Comparison of ENCODE assay signal across 8 mouse cellular contexts in the genomic region with DNA sequence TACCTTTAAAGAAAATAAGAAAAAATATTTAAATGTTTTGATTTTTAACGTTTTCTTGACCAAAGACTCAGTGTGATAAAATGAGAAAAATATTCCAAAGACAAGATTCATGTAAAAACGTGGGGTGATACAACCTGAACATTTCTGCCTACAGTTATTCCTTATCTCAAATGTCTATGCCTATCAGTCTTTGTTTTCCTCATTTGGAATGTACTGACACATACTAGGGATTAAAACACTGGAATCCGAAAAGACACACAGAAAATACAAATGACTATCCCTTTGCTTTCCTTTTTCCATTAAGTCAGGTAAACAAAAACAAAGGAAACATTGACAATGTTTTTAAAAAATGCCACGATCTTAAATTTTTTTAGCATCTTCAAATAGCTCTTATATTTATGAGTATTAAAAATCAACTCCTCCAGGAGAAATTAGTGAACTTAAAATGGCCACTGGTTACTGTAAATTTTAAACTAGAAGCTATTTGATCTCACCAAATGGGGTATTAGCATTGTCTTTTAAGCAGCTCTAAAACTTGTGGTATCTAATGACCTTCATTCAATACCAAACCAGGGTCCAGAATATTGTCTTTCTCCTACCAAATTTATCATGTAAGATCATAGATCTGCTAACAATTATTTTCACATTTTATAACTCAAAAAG. TPM values are rescaled to one million over a fixed set of nuclear protein-coding genes. Genes with fewer than 3 reads are reported as not detected.
A peak's percentile ranks its signal among the peaks of the same experiment; 100 is the strongest.
DNase-seq lines count a peak whose midpoint lies in the region; ATAC-seq and TF ChIP-seq lines count a peak whose summit lies in the region.

No protein-coding gene starts in this region.

- WGBS in kidney, embryonic 16.5 days, result 4% methylated on average over 4 of the region's 4 CpGs
- 7% methylated on average over 4 of the region's 4 CpGs for WGBS in hindbrain, embryonic 15.5 days
- WGBS in midbrain, postnatal 0 days, result 7% methylated on average over 4 of the region's 4 CpGs

- H3K27me3 ChIP-seq in kidney, embryonic 16.5 days (ENCODE audit: insufficient read depth, low read length), result no peaks in the 10 kb centered on the region
- H3K27me3 ChIP-seq in hindbrain, embryonic 15.5 days, result no peaks in the 10 kb centered on the region
- H3K27me3 ChIP-seq in midbrain, postnatal 0 days (ENCODE audit: insufficient read depth, low read length), result no peaks in the 10 kb centered on the region

- ATAC-seq in kidney, embryonic 16.5 days (ENCODE audit: low FRiP score, low TSS enrichment), result no peak
- ATAC-seq in hindbrain, embryonic 15.5 days (ENCODE audit: low FRiP score, low read depth), result no peak
- no peak for ATAC-seq in midbrain, postnatal 0 days (ENCODE audit: low FRiP score)

- DNase-seq in kidney, postnatal 10 days, result no peak
- peak; percentile 55 for DNase-seq in brain, embryonic 14.5 days (ENCODE audit: low read depth)
- no peak for DNase-seq in midbrain, postnatal 0 days (ENCODE audit: low spot score)
- DNase-seq in gastrocnemius, postnatal 25 days, result no peak
- DNase-seq in layer of hippocampus, adult 9-10 months (ENCODE audit: low spot score), result no peak
- no peak for DNase-seq in urinary bladder, postnatal 10 days (ENCODE audit: low spot score)

- TF ChIP-seq CTCF in brain, embryonic 14.5 days (IDR thresholded peaks at IDR 0.05; ENCODE audit: borderline replicate concordance, extremely low read depth, insufficient read depth, insufficient read length), result no peak
- no peak for TF ChIP-seq CTCF in midbrain, postnatal 0 days (IDR thresholded peaks at IDR 0.05)

- no peak overlapping the region for H3K9ac ChIP-seq in kidney, embryonic 16.5 days (replicated peaks; ENCODE audit: low read length)
- H3K9ac ChIP-seq in hindbrain, embryonic 15.5 days, result peak overlapping the region; percentile 100
- H3K9ac ChIP-seq in midbrain, postnatal 0 days (replicated peaks; ENCODE audit: low read length, poor library complexity, severe bottlenecking), result peak overlapping the region; percentile 100

- 0 out of 2 replicates have a peak, but pooled peaks cover 8% of the 10 kb centered on the region for H3K36me3 ChIP-seq in kidney, embryonic 16.5 days (ENCODE audit: insufficient read depth, low read length)
- no peaks in the 10 kb centered on the region for H3K36me3 ChIP-seq in hindbrain, embryonic 15.5 days
- no peaks in the 10 kb centered on the region for H3K36me3 ChIP-seq in midbrain, postnatal 0 days (ENCODE audit: insufficient read depth, low read length)

- no peak for TF ChIP-seq POLR2A in brain, embryonic 14.5 days (IDR thresholded peaks at IDR 0.05; ENCODE audit: borderline replicate concordance, extremely low read depth, insufficient read depth, insufficient read length, poor library complexity, severe bottlenecking)

- H3K4me1 ChIP-seq in kidney, embryonic 16.5 days (ENCODE audit: insufficient read depth, low read length), result peaks cover 21% of the 10 kb centered on the region
- H3K4me1 ChIP-seq in hindbrain, embryonic 15.5 days (replicated peaks), result peaks cover 26% of the 10 kb centered on the region
- H3K4me1 ChIP-seq in midbrain, postnatal 0 days (ENCODE audit: insufficient read depth, low read length), result peaks cover 5% of the 10 kb centered on the region; the same call in 1 of the 2 replicates

- peak overlapping the region; percentile 100; the same call in 1 of the 2 replicates for H3K4me3 ChIP-seq in kidney, embryonic 16.5 days (ENCODE audit: low read length)
- peak overlapping the region; percentile 86 for H3K4me3 ChIP-seq in hindbrain, embryonic 15.5 days
- peak overlapping the region; percentile 100 for H3K4me3 ChIP-seq in midbrain, postnatal 0 days (ENCODE audit: low read depth, low read length)

- no peak overlapping the region; the same call in 1 of the 2 replicates for H3K4me2 ChIP-seq in kidney, embryonic 16.5 days (replicated peaks; ENCODE audit: low read depth, low read length)
- H3K4me2 ChIP-seq in hindbrain, embryonic 15.5 days, result peak overlapping the region; percentile 52
- peak overlapping the region; percentile 43 for H3K4me2 ChIP-seq in midbrain, postnatal 0 days (ENCODE audit: low read depth, low read length, poor library complexity, severe bottlenecking)

- no peaks in the 10 kb centered on the region for H3K9me3 ChIP-seq in kidney, embryonic 16.5 days (ENCODE audit: low read length)
- H3K9me3 ChIP-seq in hindbrain, embryonic 15.5 days, result no peaks in the 10 kb centered on the region
- no peaks in the 10 kb centered on the region for H3K9me3 ChIP-seq in midbrain, postnatal 0 days (ENCODE audit: low read length)

- no peak overlapping the region for H3K27ac ChIP-seq in kidney, embryonic 16.5 days (ENCODE audit: low read length)
- no peak overlapping the region for H3K27ac ChIP-seq in hindbrain, embryonic 15.5 days (replicated peaks)
- peak overlapping the region; percentile 100 for H3K27ac ChIP-seq in midbrain, postnatal 0 days (ENCODE audit: low read depth, low read length)

RNA-seq across cellular contexts. Expression of gene Chd2, which starts 14.4 kb away (rescaled TPM):
- 45.3 and 59.0 TPM in 2 replicates for polyA plus RNA-seq in kidney, embryonic 16.5 days (2015; fragmentation: Nextera tagmentation; extraction: Ambion mirVana)
- polyA plus RNA-seq in brain, embryonic 14.5 days (2012; rRNA removed), result 51.8 and 54.9 TPM in 2 replicates
- polyA plus RNA-seq in hindbrain, embryonic 15.5 days (2015; fragmentation: Nextera tagmentation; extraction: Ambion mirVana), result 34.9 and 37.2 TPM in 2 replicates
- total RNA-seq in midbrain, postnatal 0 days (2014; rRNA removed), result 34.0 and 34.4 TPM in 2 replicates
- 33.2 and 43.8 TPM in 2 replicates for polyA plus RNA-seq in midbrain, postnatal 0 days (2015; fragmentation: Nextera tagmentation; extraction: Ambion mirVana)
- 10 to 100 TPM; 30.2 to 38.4 TPM for total RNA-seq in gastrocnemius, postnatal 25 days (2021)
